Mouse (Mus musculus) heart, adult 8-10 months (tissue): ENCODE results near the gene Manba. TPM values are rescaled to one million over a fixed set of nuclear protein-coding genes. Genes with fewer than 3 reads are reported as not detected.
"Not testable (repeated sequence)": the region's sequence is repeated elsewhere in the genome, so short reads cannot be mapped to it uniquely, and the experiment has no call there.

Experiments
- DNase-seq: peaks from one replicate; pipeline ENCODE4 v3.0.0; 2022; ENCODE audit warnings: low spot score
- total RNA-seq, 4 experiments: library from RNA; stranded (reverse); gene quantifications; 2 replicates each; pipeline ENCODE4 v1.2.4; 2022

Gene Manba
- total RNA-seq, 4 experiments from 2014 or later, result 15.8 to 19.3 (median 16.8) TPM

DNA sequence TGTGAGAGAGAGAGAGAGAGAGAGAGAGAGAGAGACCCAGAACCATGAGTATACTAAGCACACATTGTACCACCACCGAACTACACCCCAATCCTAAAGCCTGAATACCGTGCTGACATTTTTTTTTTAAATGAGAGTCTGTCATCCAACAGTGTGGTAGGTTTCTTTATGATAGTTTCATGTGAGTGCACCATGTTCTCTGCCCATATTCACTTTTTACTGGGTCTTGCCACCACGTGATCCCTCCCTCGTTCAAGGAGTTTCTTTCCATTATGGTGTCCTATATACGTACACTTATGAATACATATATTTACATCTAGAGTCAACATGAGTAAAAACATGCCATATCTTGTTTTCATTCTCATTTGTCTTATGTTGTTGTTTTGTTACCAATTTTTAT, 940 bp downstream of the Manba start:
- no peak for DNase-seq

DNA sequence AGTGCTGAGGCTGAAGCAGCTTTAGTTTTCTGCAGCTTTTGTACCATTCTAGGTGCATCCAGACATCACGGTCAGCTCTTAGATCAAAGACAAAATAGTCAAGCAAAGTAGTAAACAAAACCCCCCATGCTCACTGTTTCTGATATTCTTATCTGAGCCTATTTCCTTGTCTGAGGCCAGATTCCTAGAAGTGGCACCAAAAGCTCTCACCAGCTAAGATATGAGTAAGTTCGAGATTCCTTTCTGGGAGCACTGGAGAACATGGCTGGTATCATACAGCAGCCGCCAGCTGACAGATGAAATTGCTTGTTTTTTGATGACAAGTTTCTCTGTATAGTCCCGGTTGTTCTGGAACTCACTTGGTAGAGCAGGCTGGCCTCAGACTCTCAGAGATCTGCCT, 2.4 kb downstream of the Manba start:
- DNase-seq, result no peak

DNA sequence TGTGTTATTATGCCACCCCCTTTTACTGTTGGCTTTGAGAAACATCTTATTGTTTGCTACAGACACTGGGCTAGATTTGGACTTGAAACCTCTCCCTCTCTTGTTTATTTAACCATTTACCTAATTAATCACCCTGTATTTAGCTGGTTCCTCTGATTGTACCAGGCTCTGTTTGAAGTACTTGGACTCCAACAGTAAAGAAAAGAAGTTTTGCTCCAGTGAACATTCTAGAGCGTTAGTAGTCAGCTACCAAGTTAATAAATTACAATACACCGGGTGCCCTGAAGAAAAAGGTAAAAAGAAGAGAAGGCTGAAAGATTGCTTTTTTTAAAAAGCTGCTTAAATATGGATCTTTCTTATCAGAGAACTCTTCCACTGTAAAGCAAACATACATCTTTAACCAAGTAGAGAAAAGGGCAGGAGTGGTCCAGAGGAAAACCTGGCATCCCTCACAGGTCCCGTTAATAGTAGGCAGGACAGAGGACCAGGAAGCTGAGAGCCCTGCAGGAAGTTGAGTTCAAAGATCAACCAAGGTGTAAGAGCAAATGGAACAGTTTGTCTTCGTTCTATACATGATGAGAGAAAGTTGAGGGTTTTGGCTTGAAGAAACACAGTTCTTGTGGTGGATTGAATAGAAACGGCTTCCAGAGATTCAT, 4.6 kb downstream of the Manba start:
- no peak for DNase-seq

DNA sequence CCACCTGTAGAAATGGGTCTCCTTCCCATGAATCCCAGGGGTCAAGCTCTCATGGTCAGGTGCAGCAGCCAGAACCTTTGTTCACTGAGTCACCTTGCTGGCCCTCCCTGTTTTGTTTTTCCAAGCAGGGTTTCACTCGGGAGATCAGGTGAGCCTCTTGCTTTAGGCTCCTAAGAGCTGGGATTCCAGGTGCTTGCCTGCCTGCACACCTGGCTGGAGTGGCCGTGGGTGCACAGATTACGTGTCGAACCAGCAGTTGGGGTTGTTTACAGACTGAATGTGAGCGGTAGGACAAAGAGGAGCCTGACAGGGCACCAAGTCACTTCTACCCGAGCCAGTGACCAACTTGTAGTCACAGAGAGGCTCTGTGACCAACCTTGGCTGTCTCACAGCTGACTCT, 5.7 kb downstream of the Manba start:
- DNase-seq, result no peak

DNA sequence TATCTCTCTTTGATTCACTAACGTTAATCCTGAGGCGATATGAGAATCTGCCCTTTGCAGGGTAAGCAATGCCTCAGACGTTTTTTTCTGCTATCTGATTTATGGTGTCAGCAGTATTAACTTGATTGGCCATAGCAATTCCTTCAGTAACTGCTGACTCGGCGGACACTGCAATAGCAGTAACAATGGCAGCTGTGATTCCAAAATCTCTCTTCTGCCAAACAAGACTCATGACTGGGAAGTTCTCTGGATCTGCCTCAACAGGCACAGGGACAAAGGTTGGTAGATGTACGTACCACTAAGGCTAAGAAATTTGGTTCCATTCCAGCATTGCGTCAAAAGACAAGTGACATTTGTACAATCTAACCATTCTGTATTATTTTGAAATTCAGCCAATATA, 7.9 kb downstream of the Manba start:
- DNase-seq, result not testable (repeated sequence)

DNA sequence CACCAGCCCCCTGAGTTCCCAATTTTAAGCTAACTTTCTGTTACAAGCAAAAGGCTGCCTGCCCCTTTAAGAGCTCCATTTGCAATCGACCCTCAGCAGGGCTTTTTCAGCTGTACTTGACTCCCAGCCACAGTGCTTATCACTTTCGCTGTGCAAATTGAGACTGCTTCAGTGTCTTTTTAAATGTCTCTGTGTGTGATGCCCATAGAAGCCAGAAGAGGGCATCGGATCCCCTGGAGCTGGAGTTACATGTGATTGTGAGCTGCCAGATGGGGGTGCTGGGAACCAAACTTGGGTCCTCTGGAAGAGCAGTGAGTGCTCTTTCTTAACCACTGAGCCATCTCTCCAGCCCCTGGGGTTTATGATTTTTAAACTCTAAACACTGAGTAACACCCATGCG, 12.5 kb downstream of the Manba start:
- DNase-seq, result not testable (repeated sequence)

DNA sequence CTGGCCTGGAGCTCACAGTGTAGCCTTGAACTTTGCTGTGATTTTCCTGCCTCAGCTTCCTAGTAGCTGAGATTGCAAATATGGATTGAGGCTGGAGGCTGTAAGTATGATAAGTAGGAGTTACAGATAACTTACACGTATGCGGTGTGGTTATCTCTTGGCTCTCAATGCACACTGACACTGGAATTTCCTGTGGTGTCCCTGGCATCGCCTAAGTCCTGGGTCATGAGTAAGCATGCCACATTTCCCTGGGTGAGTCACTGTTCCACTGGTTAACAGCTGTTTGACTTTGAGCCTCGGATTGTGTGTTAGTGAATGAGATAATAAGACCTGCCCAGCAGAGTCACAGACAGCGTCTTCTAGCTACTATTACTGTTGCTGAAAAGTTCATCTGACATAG, 13.5 kb downstream of the Manba start:
- DNase-seq, result no peak

DNA sequence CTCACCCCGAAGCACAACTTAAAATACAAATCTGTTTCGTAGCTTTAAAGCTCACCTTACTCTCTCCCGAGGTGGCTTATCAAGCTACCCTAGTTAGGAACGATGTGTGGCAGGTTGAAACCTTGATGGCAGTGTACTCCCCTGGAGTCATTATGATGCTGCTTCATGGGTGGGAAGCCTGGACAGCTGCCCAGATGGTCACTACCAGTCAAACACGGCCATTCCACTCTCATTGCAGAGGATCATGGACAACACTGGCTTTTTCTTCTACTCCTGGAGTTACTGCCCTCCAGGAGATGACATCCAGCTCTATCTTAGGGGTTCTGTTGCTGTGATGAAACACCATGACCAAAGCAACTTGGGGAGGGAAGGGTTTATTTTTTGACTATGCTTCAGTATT, 17.7 kb downstream of the Manba start:
- DNase-seq, result no peak

DNA sequence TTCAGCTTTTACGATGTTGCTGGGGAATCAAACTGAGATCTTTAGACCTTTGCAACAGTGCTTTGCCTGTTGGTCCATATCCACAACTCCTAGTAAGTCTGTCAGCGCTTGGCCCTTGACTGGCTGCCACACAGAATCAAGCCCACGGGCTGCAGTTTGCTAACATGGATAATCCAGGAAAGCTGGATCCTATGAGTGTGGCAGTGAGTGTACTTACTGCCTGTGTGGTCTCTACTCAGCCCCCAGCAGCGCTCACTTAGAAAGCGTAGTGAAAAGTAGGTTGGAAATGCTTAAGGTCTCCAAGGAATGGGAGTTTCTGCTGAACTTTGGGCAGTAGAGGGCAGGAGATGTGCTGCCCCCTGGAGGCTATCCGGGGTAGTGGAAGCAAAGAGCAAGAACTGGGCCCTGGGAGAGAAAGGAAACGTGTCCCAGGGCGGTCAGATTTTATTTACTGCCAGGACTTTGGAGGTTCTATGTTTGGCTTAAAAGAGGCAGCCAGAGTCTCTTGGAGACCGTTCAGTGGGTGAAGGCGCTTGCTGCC, 20.0 kb downstream of the Manba start:
- peak; percentile 70 for DNase-seq

DNA sequence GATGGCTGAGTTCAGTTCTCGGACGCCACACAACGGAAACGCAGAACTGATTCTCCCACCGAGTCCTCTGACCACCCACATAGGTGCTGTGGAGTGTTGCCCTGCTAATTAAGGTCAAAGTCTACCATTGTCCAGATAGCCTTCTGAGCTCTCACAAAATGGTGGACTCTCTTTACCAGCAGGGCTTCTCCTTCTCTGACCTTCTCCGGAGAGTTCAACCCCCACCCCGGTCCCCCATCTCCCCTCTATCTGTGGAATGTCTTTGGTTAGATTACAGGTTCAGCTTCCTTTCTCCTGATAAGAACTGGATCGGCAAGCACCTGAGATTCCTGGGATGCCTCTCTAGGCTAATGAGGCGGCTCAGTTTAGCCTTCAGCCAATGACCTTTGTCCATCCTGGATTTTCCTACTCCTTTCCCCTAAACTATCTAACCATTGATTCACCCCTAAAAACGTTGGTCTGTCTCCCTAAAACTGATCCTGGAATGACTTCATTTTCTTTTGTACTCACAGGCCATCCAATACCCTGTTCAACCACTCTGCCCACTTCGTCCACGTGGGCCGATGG, 20.6 kb downstream of the Manba start:
- no peak for DNase-seq

DNA sequence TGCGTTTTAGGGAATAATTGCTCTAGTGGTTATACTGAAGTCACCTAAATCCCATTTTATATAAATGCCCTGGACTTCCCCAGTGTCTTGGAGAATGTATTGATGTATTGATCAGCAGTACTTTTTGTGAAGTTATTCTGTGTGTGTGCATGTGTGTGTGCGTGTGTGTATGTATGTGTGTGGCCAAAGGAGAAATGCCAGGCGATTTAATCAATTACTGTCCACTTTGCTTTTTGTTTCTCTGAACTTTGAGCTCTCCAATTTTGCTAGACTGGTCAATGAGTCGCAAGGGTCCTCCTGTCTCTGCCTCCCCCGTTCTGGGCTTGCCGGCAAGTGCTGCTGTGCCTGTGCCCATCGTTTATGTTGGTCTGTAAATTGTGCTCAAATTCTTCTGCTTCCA, 22.1 kb downstream of the Manba start:
- DNase-seq, result no peak

DNA sequence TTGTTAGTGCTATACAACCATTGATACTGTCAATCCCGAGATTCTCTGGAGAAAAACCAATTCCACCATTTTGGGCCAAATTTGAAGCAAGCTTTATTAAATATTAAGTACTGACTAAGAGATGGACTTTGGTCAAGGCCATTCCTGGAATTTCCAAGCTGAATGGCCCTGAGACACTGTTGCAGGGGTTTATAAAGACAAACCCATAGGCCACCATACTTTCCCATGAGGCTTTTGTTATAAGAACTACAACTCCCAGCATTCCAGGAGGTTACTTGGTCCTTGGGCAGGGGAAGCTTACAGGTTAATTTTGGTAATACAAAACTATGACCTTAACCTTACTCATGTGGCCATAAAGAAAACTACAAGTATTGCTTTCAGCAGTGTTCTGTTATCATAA, 22.8 kb downstream of the Manba start:
- no peak for DNase-seq

DNA sequence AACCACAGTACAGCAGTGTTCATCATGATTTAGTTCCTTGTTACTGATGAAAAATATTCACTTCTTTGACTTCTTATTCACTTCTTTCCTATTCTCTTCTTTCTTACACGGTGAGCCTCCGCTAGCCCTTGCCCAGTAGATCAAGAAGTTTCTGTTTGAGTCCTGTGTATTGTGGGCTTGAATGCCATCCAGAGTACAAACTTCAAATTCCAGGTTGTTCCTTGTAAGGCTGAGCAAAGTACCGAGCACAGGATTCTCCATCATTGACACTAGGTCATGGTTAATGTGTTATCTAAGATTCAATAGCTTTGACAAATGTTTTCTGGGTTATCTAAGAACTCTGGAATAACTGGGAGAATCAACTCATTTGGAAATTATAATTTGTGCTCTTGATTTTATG, 25.0 kb downstream of the Manba start:
- DNase-seq, result no peak

DNA sequence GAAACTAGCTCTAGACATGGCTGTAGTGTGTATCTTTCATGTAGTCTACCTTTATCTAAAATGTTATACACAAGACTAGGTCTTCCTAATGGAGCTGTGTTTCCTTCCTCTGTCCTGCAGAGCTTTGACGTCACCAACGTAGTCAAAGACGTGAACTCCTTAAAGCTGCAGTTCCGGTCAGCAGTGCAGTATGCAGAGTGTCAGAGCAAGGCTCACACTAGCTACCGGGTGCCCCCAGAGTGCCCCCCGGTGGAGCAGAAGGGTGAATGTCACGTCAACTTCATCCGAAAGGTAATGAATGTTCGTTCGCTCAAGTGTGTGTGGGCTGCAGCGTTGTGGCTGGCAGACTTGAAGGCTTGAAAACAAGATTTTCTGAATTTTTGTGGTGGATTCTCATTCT, 26.3 kb downstream of the Manba start:
- no peak for DNase-seq

DNA sequence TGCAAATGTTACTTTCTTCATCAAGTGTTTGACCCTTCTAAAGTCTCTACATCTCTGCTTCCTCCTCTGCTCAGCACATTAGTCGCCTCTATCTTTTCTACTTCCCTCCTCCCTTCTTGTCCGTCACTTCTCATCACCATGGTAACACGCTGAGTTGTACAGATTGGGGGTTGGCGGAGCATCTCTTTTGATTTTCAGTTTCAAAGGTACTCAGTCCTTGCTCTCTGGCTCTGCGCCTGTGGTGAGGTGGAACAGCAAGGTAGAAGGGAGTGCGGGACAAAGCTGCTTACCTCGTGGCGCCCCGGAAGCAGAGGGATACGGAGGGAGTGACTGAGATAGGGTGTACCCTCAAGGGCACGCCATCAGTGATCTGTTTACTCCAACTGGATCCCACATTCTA, 27.9 kb downstream of the Manba start:
- no peak for DNase-seq

DNA sequence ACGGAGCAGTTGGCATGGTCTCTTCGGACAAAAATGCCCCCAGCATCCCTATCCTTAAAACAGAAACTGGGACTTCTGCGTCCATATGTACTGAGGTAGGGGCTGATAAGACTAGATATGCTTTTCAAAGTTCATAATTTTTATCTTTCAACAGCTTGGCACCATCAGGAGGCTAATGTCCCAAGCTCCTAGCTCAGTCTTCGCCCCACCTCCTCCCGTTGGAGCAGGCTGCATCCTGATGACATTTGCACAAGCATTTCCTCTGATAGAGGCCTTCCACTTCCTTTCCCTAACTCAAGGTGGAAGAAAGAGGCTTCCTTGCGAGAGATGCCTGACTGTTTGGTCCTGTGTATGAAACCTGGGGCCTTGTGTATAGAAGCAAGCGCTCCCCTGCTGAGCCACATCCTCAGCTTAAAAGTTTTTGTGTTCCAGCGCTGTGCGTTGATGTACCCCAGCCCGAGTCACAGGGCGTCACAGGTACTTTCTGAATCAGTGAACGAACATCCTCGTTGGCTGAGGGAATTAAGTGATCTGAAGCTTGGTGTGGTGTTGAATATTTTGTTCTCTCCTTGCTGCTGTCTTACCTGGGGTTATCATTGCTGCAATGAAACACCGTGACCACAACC, 28.5 kb downstream of the Manba start:
- no peak for DNase-seq

DNA sequence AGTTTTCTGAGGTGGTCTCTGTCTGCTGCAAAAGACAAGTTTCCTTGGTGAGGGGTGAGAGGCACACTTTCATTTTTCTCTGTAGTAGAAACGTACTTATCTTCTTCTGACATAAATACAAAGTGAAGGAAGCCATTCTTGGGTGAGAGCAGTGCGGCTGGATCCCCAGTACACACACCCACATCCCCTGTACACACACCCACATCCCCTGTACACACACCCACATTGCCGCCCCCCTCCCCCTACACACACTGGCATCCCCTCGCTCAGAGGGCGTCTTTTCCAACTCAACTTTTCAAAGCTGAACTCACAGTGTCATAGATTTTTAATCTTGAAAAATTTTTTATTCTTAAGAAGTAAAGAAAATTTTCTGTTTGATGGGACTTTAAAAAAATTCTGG, 29.8 kb downstream of the Manba start:
- no peak for DNase-seq

DNA sequence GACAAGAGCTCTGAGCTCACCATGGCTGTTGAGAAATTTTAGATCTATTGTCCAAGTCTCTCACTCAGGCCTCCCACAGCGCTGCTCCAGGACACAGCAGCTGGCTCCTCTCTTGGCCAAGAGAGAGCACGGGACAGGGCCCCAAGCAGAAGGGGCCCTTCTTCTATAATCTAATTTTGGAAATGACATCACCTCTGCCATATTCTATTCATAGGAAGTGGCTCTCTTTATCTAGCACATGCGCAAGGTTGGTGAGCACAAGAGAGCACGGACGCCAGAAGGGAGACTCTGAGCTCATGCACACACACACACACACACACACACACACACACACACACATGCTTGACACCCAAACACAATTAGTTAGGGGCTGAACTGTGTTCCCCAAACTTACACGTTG, 31.5 kb downstream of the Manba start:
- DNase-seq, result peak; percentile 83

DNA sequence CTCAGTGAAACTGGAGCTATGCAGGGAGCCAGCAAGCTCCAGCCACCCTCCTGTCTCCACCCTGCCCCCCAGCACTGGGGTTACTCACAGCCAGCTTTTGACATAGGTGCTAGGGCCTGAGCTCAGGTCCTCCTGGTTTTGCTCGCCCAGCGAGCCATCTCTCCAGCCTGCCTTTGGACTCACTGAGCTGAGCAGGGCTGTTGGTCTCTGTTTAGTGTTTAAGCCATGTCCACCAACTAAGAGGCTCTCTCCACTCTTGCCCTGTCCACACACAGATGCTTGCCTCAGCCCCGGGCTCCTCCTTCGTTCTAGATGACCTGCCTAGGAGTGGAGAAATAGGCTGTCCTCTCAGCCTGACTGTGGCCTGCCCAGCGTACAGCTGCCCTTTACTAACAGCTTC, 33.5 kb downstream of the Manba start:
- no peak for DNase-seq

DNA sequence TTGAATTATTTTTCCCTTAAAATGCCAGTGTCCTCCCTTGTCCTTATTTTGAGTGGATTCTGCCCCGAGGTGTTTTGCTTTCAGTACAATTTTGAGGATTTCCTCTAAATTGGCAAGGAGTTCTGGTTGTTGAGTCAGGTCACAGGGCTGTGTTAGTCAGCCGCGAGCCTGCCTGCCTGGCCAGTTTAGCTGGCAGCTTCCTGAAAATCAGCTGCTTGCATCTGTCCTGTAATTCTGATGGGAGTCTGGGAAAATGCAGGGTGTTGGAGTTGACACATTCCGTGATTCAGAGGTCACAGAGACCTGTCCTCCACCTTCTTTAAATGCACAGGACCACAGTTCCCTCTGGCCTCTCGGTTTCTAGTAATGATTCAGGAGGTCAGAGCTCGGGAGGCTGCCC, 34.2 kb downstream of the Manba start:
- no peak for DNase-seq

DNA sequence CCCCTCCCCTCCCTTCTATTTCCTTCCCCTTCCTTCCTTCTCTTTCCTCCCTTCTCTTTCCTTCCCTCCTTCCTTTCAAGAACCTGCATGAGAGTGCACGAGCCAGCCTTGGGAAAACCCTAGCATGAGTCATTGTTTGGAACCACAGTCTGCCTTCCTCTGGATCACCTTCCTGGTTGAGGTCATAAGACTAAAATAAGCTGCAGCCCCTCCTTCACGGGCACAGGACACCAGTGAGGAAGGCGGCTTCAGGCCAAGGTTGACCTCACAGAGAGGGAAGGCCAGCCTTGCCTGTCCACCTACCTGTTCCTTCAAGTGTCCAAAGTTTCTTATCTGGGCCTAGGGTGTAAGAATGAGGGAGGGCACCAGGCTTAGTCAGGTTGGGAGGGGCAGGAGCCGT, 36.6 kb downstream of the Manba start:
- peak; percentile 95 for DNase-seq

DNA sequence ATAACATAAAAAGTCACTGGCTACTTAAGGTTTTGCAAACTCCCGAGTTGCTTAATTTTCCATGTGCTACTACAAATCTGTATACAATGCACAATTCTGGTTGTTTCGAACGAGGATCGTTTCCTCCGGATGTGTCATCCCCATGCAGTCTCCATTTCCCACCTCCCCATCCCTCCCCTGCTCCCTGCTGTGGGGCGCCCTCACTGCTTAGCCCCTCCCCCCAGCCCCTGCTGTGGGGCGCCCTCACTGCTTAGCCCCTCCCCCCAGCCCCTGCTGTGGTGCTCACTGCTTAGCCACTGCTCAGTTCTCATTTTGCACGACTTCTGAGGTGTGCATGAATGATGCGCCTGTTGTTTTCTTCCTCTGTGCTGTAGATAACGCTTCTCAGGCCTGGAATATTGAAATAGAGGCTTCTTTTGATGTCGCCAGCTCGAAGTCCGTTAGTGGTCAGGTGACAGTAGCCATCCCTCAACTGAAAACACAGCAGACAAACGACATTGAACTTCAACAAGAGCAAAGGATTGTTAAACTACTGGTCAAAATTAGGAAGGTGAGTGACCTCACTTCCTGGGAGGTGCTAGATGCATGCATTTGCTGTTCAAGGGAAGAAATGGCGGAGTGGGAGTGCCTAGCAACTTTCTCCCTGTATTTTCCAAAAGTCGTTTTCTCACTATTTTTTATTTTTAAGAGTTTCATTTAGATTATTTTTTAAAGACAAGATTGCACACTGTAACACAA, 37.4 kb downstream of the Manba start:
- DNase-seq, result no peak

DNA sequence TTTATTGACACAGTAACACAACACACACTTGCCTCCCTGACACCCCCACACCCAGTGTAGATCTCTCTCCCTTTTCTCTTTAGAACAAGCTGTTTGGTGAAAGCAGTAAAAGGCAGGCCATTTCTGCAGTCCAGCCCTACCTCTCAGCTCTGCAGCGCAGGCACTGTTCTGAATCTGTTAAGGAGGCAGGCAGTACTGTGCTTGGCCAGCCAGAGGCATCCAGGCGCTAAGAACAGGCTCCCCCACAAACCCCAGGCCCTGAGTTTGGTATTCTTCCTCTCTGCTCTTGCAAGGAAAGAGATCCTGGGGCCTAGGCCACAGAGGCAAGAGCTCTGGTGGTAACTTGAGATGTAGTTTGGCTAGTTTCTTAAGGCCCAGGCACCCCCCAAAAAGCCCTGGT, 39.5 kb downstream of the Manba start:
- not testable (repeated sequence) for DNase-seq
